Mouse (Mus musculus) G1E (cell line): ENCODE data around the gene Erc2.

ENCODE experiments used
- CTCF ChIP-seq: IDR thresholded peaks from 2 replicates; pipeline ENCODE4 v1.5.1; 2012; ENCODE audit warnings: low read depth, low read length, inconsistent platforms, mixed read lengths
- GATA1 ChIP-seq: IDR thresholded peaks from 2 replicates; pipeline ENCODE4 v1.6.1; 2012; ENCODE audit warnings: borderline replicate concordance, low read length, inconsistent platforms, mixed read lengths
- GATA2 ChIP-seq: IDR thresholded peaks from 2 replicates; pipeline ENCODE4 v1.6.1; 2012; ENCODE audit warnings: low read depth, low read length, inconsistent platforms, borderline replicate concordance
- POLR2AphosphoS5 ChIP-seq: IDR thresholded peaks from 2 replicates; pipeline ENCODE4 v1.6.1; 2012; ENCODE audit warnings: low read depth, low read length, inconsistent platforms; ENCODE audit not compliant: insufficient replicate concordance
- TAL1 ChIP-seq: conservative IDR thresholded peaks from 2 replicates; pipeline ENCODE4 v1.6.1; 2012; ENCODE audit warnings: low read depth, low read length, inconsistent platforms, mixed read lengths

- TF ChIP-seq CTCF (no peak), TAL1 (no peak), GATA2 (no peak), GATA1 (no peak), POLR2AphosphoS5 (no peak)
Measured at GRCm38 (mm10) chr14:27873619-27874018, 251.4 kb downstream of the Erc2 start.
